Mouse (Mus musculus) gastrocnemius, postnatal 25 days (tissue): ENCODE results near the gene Eif2b3. TPM values are rescaled to one million over a fixed set of nuclear protein-coding genes. Genes with fewer than 3 reads are reported as not detected.
A peak's percentile ranks its signal among the peaks of the same experiment; 100 is the strongest.

Experiments
- DNase-seq: peaks from one replicate; pipeline ENCODE4 v3.0.0; 2022
- total RNA-seq, 2 experiments: library from RNA; stranded (reverse); gene quantifications; 1 replicate in 1 of 2; 2 replicates in 1 of 2; pipeline ENCODE4 v1.2.3; 2021

The Eif2b3 gene
- total RNA-seq, 2 experiments from 2014 or later, result 17.6 to 18.4 TPM

DNA sequence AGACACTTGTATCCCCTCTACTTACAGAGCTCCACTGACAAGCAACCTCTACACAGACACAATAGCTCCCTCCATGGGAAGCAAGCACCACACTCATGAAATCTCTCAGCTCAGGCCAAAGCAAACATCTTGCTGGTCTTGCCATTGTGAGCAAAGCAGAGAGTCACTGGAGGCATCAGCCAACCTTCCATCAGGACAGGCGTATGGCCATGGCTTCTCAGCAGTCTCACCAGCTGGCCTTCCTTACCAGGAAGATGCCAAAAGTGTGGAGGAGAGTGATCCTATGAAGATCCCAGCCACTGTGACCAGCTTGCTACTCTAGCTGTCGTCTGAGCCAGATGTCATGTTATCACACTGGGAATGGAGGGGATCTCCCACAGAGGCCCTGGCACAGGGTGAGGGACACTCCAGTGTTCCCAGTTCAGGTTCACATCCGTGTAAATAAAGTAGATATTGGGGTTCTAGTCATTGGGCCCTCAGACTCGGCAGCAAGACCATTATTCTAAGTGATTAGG lies 4.2 kb upstream of the Eif2b3 start:
- DNase-seq, result no peak

- no peak for DNase-seq
These were observed 1.5 kb upstream of the Eif2b3 start for GRCm38 (mm10) chr4:117017738-117018137.

GRCm38 (mm10) chr4:117018327-117018726 lies 875 bp upstream of the Eif2b3 start:
- no peak for DNase-seq

DNA sequence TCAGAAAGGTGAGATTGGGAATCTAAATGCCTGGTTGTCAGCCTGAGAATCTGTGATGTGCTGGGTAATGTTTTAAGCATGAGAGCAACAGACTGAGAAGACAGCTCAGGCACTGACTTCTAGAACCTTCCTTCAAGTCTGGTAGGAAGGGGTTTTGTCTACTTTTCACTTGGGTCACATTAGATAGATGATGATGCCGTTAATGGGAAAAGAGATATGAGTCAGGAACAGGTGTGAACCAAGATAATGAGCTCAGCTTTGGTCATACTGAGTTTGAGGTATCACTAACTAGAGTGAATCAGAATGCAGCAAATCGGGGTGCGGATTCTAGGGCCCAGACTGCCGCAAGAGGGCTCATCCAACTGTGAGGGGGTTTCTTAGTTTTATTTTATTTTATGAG lies 4.3 kb downstream of the Eif2b3 start:
- DNase-seq, result no peak

DNA sequence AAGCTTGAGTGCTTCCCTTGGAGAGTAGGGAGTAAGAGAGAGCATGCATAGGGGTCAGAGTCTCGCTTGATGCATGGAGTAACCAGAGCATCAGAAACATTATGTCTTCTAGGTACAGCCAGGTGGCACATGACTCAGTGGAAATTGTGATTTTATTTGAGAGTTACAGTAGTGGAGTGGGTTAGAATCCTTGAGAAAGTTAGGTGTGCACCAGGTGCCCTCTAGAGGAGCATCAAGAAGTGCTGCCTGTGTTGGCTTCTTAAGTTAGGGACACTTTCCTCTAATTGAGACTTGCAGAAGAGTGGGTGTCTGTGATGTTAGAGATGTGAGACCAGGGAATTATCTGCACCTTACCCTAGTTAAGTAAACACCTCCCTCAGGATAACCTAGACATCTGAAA lies 11.9 kb downstream of the Eif2b3 start:
- DNase-seq, result no peak

DNA sequence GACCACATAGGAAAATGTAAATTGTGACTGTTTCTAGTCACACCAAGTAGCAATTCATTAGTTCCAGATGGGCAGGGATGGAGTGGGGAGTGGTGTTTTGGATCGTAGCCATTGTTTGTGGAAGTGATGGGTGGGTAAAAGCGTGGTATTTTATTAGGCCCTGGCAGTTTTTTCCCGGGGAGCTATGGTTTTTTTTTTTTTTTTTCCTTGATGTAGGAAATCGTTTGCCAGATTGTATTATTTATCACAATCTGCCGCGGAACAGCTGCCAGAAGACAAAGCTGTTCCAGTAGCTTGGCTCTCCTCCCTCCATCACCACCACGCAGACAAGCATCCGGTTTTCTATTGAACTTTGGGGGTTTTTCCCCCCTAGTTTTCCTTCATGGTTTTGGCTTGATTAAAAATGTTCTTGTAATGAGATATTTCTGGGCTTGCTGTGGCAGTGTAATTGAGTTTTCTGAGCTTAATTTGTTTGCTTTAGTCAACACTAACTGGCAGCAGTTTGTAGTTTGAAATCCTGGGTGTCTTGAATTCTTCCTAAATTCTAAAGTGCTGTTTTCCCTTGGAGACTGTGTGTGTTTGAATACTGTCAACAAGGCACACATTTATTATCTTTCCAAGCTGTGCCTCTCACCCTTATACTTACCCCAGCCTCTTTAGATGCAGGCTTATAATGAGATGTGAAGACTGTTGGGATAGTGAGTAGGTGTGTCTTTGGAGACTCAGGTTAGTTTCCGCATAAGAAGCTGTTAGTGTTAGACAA lies 20.9 kb downstream of the Eif2b3 start:
- peak; percentile 43 for DNase-seq

GRCm38 (mm10) chr4:117040791-117041190 lies 21.6 kb downstream of the Eif2b3 start:
- no peak for DNase-seq

- DNase-seq, result peak; percentile 69
These were observed 22.1 kb downstream of the Eif2b3 start for GRCm38 (mm10) chr4:117041283-117041721.

DNA sequence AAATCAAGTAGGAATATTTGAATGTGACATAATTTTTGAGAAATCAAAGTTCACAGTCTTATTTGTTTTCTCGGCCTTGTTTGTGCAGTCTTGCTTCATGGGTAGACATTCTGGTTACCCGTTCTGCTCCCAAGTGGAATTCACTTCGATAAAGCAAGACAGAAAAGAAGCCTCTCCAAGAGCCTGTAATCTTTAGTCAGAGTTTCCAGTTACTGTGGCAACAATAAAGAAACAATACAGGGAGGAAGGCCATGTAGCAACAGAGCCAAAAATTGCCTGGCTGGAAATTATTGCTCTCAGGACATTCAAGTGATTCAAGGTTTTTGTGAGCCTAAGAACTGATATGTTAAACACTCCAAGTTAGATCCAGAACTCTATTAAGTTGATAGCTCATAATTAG lies 29.6 kb downstream of the Eif2b3 start:
- DNase-seq, result peak; percentile 40

GRCm38 (mm10) chr4:117049485-117049884 lies 30.3 kb downstream of the Eif2b3 start:
- DNase-seq, result no peak

GRCm38 (mm10) chr4:117052626-117053025 lies 33.4 kb downstream of the Eif2b3 start:
- DNase-seq, result peak; percentile 27

DNA sequence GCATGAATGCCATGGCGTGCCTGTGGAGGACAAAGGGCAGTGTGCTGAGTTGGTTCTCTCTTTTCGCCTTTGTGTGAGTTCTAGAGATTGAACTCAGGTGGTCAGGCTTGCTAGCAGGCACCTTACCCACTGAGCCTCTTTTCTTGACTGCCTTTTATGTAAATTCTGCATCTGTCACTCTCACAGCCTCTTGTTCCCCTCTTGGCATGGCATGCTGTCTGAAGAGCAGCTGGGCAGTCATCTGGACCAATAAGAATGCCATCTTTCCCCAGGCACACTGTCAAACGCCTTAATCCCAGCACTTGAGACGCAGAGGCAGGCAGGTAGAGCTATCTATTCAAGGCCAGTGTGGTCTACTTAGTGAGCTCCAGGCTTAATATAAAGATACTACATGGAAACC lies 34.8 kb downstream of the Eif2b3 start:
- no peak for DNase-seq

DNA sequence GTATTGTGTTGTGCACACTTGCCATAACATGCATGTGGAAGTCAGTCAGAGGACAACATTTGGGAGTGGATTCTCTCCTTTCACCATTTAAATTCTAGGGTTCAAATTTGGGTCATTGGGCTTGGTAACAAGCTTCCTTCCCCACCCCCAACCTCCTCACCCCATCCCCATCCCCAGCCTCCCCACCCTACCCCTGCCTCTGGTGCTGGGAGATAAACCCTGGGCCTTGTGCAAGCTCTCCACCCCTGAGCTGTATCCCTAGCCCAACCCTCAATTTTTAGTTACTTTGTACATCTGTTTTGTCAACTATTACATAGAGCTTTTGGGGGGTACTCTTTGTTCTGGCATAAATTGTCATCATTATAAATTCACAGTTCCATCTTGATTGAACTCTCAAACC lies 36.9 kb downstream of the Eif2b3 start:
- no peak for DNase-seq

- no peak for DNase-seq
These were observed 37.3 kb downstream of the Eif2b3 start for GRCm38 (mm10) chr4:117056514-117056913.

- no peak for DNase-seq
These were observed 39.3 kb downstream of the Eif2b3 start for GRCm38 (mm10) chr4:117058512-117058911.

DNA sequence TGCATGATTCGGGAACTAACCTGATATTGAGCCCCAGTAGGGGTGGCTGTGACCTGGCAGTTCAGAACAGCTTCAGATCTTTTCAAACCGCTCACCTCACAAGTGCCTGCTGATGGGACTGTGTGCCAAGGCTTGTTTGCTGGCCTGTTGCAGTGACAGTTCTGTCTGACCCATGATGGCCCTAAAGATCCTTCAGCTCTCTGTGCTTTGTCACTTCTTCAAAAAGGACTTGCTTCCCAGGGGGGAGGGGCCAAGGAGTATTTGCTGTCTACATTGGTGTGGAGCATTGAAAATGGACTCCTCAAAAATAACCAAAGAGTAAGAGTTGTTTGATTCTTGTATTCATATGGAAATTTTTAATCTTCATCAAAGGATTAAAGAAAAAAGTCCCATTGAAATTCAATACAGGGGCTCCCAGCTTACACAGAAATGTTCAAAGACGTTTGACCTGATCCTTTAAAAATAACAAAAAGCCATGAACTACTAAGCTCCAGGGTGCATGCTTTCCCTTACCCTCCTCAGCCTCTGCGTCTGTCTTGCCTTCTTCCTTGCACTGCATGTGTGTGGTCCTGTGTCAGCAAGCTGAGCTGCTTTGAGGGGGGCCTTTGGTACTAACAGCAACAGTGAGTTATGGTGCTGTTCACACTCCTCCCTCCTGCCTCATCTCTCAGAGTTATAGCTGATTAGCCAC lies 43.6 kb downstream of the Eif2b3 start:
- no peak for DNase-seq

GRCm38 (mm10) chr4:117068035-117068434 lies 48.8 kb downstream of the Eif2b3 start:
- DNase-seq, result no peak

- DNase-seq, result no peak
These were observed 50.4 kb downstream of the Eif2b3 start for GRCm38 (mm10) chr4:117069647-117070046.

DNA sequence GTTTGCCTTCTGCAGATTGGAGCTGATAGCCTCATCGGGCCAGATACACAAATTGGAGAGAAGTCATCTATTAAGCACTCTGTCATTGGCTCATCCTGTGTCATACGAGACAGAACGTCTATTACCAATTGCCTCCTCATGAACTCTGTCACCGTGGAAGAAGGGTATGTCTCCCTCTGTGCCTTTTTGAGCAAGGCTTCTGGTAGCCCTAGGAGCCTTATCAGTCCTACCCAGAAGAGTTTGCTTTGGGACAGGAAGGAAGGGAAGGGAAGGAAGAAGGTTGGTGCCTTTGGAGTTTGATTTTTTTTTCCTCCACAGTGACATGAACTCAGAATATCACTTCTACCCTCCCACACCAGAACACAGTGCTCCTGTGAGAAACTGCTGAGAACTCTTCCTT lies 51.4 kb downstream of the Eif2b3 start:
- no peak for DNase-seq

GRCm38 (mm10) chr4:117071183-117071582 lies 52.0 kb downstream of the Eif2b3 start:
- no peak for DNase-seq

- no peak for DNase-seq
These were observed 68.9 kb downstream of the Eif2b3 start for GRCm38 (mm10) chr4:117087948-117088640.

GRCm38 (mm10) chr4:117090586-117090985 lies 71.4 kb downstream of the Eif2b3 start:
- DNase-seq, result no peak
